Mouse (Mus musculus): ENCODE measurements around the gene Dmac2. TPM values are rescaled to one million over a fixed set of nuclear protein-coding genes. Genes with fewer than 3 reads are reported as not detected.

Dmac2 gene
- 19.2 TPM for polyA plus RNA-seq (2014; fragmentation: Illumina TruSeq; extraction: RNeasy Lipid Tissue Mini Kit (QIAGEN cat#74804); ENCODE audit: low read depth, low replicate concordance)

DNA sequence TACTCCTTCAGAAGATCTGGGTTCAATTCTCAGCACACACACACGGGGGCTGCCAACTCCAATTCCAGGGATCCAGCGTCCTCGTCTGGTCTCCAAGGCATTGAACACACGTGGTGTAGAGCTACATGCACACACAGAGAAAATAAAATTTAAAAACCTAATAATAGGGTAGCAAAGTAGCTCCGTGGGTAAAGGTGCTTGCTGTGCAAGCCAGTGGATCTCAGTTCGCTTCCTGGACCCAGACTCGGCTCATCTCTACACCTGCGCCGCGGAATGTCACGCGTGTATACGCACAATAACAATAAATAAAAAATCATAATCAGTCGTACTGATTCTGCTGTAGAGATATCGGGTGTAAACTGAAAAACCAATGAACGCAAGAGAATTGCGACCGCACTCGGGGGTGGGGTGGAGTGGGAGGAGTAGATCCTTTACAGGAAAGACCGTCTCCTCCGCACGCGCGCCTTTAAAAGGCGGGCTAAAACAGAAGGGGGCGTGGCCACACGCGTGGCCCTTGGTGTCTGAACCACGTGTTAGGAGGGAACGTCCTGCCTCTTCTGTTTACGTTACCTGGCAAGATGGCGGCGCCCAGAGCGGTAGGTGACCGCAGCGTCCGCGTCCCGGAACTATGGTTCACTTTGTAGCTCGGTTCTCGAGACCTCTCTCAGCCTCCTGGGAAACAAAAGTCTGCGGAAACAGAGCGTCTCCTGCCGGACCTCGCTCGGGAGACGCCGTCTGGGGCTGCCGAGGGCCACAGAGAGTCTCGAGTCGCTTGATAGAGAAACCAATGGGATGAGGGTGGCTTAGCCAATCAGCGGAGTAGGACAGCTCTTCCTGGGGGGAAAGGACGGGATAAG lies at the start of gene Dmac2:
Gene Dmac2 (plus strand): TSS at position 550 of the 857 bp plus-strand sequence.

DNA sequence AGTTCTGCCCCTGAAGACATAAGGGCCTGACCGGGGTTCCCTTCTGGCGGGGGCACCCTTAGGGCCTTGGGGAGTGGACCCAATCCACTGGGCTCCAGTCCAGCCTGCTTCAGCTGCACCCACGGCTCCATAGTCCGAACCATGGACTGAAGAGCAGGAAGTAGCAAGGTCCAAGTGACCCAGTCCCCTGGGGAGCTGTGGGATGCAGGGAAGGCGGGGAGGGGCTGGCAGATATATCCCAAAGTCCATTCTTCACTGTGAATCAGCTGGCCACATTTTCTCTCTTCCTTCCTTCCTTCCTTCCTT lies 3.6 kb upstream of the Dmac2 start, which contains the start of gene Erich4:
Gene Erich4 (minus strand): TSS at position 187 of the 306 bp plus-strand sequence.

DNA sequence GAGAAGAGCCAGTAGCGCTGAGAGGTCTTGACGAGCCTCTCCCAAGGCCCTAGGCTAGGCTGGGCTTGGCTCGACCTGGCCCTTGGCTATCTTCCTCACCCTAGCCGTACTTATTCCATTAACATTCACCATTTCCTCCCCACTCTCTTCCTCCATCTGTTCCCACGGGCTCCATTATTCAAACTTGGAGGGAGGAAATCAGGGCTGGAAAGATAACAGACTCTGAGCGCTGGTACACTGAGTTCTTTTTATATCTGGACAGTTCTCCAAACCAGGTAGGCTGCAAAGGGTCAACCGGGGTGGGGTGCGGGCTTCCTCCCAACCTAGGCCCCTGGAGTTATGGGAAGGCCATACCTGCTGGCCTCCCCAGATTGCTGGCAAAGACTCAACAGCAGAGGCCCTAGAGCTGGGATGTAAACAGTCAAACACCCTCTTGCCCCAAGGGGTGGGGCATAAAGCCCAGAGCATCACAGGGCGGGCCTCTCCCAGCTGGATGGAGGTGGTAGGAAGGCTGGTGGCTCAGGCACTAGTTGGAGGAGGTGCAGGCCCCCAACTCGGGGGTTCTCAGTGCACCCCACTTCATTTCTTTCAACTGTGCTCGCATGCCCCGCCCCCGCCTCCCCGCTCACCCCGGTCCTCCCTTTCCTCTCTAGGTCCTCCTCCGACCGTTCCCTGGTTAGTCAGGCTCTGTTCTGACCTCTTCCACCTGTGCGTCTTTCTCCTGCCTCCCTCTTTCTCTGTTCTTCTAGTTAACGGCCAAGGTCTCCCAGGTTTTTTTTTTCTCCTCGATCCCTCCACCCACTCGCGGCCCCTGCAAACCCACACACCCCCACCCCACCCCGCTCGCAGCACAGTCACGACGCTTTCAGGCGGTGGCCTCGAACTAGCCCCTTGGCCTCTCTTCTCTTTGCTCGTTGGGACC lies 7.6 kb downstream of the Dmac2 start, which contains the start of gene B3gnt8:
Gene B3gnt8 (plus strand): TSS at position 146 of the 922 bp plus-strand sequence.

DNA sequence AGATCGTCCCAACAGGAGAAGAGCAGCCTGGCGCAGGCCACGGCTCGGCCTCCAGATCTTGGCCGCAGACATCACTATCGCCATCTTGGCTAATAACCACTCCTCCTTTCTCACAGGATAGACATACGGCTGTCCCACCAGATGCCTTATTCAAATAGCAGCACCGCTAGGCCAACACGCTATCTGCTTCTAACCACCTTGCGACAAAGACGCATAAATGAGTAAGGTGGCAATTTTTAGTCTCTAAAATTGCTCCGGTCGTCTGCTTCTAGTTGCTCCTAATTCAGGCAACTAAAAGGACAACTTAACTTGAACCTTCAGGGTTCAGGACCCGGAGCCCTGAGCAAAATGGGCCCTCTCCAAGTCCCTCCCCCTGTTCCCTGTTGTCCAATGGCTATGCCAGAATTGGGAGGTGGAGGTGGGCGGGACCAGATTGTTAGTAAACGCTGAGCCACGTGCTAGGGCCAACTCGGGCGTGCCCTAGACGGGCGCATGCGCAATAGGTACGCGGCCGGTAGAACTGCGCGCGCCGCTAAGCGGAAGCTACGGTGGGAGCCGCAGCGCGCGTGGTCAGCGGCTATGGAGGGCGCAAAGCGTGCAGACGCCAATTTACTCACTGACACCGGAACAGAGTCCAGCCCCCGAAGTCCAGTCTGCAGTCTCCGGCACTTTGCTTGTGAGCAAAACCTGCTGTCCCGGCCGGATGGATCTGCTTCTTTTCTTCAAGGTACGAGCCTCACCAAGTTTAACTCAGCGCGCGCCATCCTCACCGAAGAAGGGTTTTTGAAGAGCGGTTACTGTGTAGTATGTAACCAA lies 39.7 kb downstream of the Dmac2 start, which contains the start of the genes Bckdha and Exosc5:
Gene Bckdha (minus strand): TSS at position 325 of the 816 bp plus-strand sequence.
Gene Exosc5 (plus strand): TSS at position 508 of the 816 bp plus-strand sequence.

DNA sequence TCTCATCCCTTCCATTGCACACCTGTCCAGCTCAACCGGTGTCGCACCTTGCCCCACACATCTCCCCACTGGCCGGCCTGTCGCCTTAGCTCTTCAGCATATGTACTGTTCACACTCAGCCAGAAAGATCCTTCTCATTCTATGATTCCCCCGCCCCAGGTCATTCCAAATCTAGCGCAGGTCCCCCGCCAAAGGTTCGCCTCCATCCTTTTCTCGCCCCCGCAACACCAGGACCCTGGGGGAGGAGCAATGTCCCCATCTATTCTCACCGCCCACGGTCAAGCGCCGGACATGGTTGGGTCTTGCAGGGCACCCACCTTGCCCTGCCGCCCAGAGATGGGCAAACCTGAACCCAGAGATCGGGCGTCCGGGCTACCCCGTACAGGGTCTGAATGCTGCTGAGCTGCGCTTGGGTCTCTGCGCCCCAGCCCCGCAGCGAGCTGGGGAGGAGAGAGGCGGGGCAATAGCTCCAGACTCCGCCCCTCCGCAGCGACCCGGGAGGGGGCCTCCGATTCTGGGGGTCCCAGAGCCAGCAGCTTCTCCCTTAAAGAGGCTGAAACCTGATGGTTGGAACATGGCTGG lies 55.6 kb downstream of the Dmac2 start, which contains the start of gene Tmem91:
Gene Tmem91 (minus strand): TSS at position 448 of the 582 bp plus-strand sequence.

Other genes starting within 250 kb of the Dmac2 start
- not detected for gene Cnfn, start 249.7 kb upstream of the Dmac2 start, polyA plus RNA-seq (2014; fragmentation: Illumina TruSeq; extraction: RNeasy Lipid Tissue Mini Kit (QIAGEN cat#74804); ENCODE audit: low read depth, low replicate concordance)
- gene Lipe, start 220.7 kb upstream of the Dmac2 start, polyA plus RNA-seq (2014; fragmentation: Illumina TruSeq; extraction: RNeasy Lipid Tissue Mini Kit (QIAGEN cat#74804); ENCODE audit: low read depth, low replicate concordance), result 327 TPM
- not detected for gene Cxcl17, start 206.5 kb upstream of the Dmac2 start, polyA plus RNA-seq (2014; fragmentation: Illumina TruSeq; extraction: RNeasy Lipid Tissue Mini Kit (QIAGEN cat#74804); ENCODE audit: low read depth, low replicate concordance)
- gene Ceacam1, start 141.8 kb upstream of the Dmac2 start, polyA plus RNA-seq (2014; fragmentation: Illumina TruSeq; extraction: RNeasy Lipid Tissue Mini Kit (QIAGEN cat#74804); ENCODE audit: low read depth, low replicate concordance), result 0.53 TPM
- 39.4 TPM for gene Ceacam2, start 79.6 kb upstream of the Dmac2 start, polyA plus RNA-seq (2014; fragmentation: Illumina TruSeq; extraction: RNeasy Lipid Tissue Mini Kit (QIAGEN cat#74804); ENCODE audit: low read depth, low replicate concordance)
- not detected for gene Erich4, start 3.5 kb upstream of the Dmac2 start, polyA plus RNA-seq (2014; fragmentation: Illumina TruSeq; extraction: RNeasy Lipid Tissue Mini Kit (QIAGEN cat#74804); ENCODE audit: low read depth, low replicate concordance)
- gene B3gnt8, start 7.2 kb downstream of the Dmac2 start, polyA plus RNA-seq (2014; fragmentation: Illumina TruSeq; extraction: RNeasy Lipid Tissue Mini Kit (QIAGEN cat#74804); ENCODE audit: low read depth, low replicate concordance), result not detected
- 0.56 TPM for gene Bckdha, start 39.6 kb downstream of the Dmac2 start, polyA plus RNA-seq (2014; fragmentation: Illumina TruSeq; extraction: RNeasy Lipid Tissue Mini Kit (QIAGEN cat#74804); ENCODE audit: low read depth, low replicate concordance)
- gene Exosc5, start 39.8 kb downstream of the Dmac2 start, polyA plus RNA-seq (2014; fragmentation: Illumina TruSeq; extraction: RNeasy Lipid Tissue Mini Kit (QIAGEN cat#74804); ENCODE audit: low read depth, low replicate concordance), result 16.7 TPM
- gene Tmem91, start 55.8 kb downstream of the Dmac2 start, polyA plus RNA-seq (2014; fragmentation: Illumina TruSeq; extraction: RNeasy Lipid Tissue Mini Kit (QIAGEN cat#74804); ENCODE audit: low read depth, low replicate concordance), result 0.13 TPM
- gene B9d2, start 61.4 kb downstream of the Dmac2 start, polyA plus RNA-seq (2014; fragmentation: Illumina TruSeq; extraction: RNeasy Lipid Tissue Mini Kit (QIAGEN cat#74804); ENCODE audit: low read depth, low replicate concordance), result 0.28 TPM
- 1.9 TPM for gene Tgfb1, start 67.6 kb downstream of the Dmac2 start, polyA plus RNA-seq (2014; fragmentation: Illumina TruSeq; extraction: RNeasy Lipid Tissue Mini Kit (QIAGEN cat#74804); ENCODE audit: low read depth, low replicate concordance)
- 4.0 TPM for gene Ccdc97, start 99.7 kb downstream of the Dmac2 start, polyA plus RNA-seq (2014; fragmentation: Illumina TruSeq; extraction: RNeasy Lipid Tissue Mini Kit (QIAGEN cat#74804); ENCODE audit: low read depth, low replicate concordance)
- gene Hnrnpul1, start 135.3 kb downstream of the Dmac2 start, polyA plus RNA-seq (2014; fragmentation: Illumina TruSeq; extraction: RNeasy Lipid Tissue Mini Kit (QIAGEN cat#74804); ENCODE audit: low read depth, low replicate concordance), result 85.6 TPM
- 16.5 TPM for gene Axl, start 169.3 kb downstream of the Dmac2 start, polyA plus RNA-seq (2014; fragmentation: Illumina TruSeq; extraction: RNeasy Lipid Tissue Mini Kit (QIAGEN cat#74804); ENCODE audit: low read depth, low replicate concordance)
- 0.38 TPM for gene Cyp2s1, start 197.5 kb downstream of the Dmac2 start, polyA plus RNA-seq (2014; fragmentation: Illumina TruSeq; extraction: RNeasy Lipid Tissue Mini Kit (QIAGEN cat#74804); ENCODE audit: low read depth, low replicate concordance)